Mouse (Mus musculus) brain, embryonic 14.5 days (tissue): ENCODE measurements around the gene Bmpr1b.

Source experiments
- CTCF ChIP-seq: fragments of 200-500 bp; IDR thresholded peaks from 2 replicates; pipeline ENCODE4 v1.5.1; 2012; ENCODE audit warnings: inconsistent platforms, mild to moderate bottlenecking, moderate library complexity, borderline replicate concordance; ENCODE audit not compliant: insufficient read depth, insufficient read length; ENCODE audit errors: extremely low read depth
- POLR2A ChIP-seq: fragments of 200-500 bp; IDR thresholded peaks from 2 replicates; pipeline ENCODE4 v1.6.1; 2012; ENCODE audit warnings: mild to moderate bottlenecking, inconsistent platforms, borderline replicate concordance; ENCODE audit not compliant: poor library complexity, insufficient read depth, insufficient read length, severe bottlenecking; ENCODE audit errors: extremely low read depth

GRCm38 (mm10) chr3:141810944-141811343, 358.3 kb downstream of the Bmpr1b start:
- TF ChIP-seq POLR2A (no peak), CTCF (no peak)
